Mouse (Mus musculus) stomach, embryonic 16.5 days (tissue): ENCODE data around the gene Gm11084. TPM values are rescaled to one million over a fixed set of nuclear protein-coding genes. Genes with fewer than 3 reads are reported as not detected.

Source experiments
- ATAC-seq: fragments of 200-750 bp; cut with Nextera tagmentation; 2 replicates; pipeline ENCODE4 v1.8.0; 2017; ENCODE audit warnings: moderate number of reproducible peaks, moderate TSS enrichment; ENCODE audit not compliant: insufficient read depth, low FRiP score
- H3K27ac ChIP-seq: fragments of 300-500 bp; sonication (generic); 2 replicates; pipeline ENCODE4 v1.5.1; 2014; ENCODE audit warnings: low read length
- H3K27me3 ChIP-seq: fragments of 300-500 bp; sonication (generic); 2 replicates; pipeline ENCODE4 v1.6.1; 2014; ENCODE audit warnings: low read length, control low read depth, mixed read lengths; ENCODE audit not compliant: control insufficient read depth, insufficient read depth
- H3K36me3 ChIP-seq: fragments of 300-500 bp; sonication (generic); 2 replicates; pipeline ENCODE4 v1.6.1; 2014; ENCODE audit warnings: low read length; ENCODE audit not compliant: control insufficient read depth, insufficient read depth
- H3K4me1 ChIP-seq: fragments of 300-500 bp; sonication (generic); 2 replicates; pipeline ENCODE4 v1.6.1; 2014; ENCODE audit warnings: low read length, control low read depth, mixed read lengths; ENCODE audit not compliant: control insufficient read depth, insufficient read depth
- H3K4me2 ChIP-seq: fragments of 300-500 bp; sonication (generic); 2 replicates; pipeline ENCODE4 v1.6.1; 2014; ENCODE audit warnings: low read depth, low read length, mixed read lengths
- H3K4me3 ChIP-seq: fragments of 300-500 bp; sonication (generic); replicated peaks from 2 replicates; pipeline ENCODE4 v1.5.1; 2014; ENCODE audit warnings: mild to moderate bottlenecking, low read length
- H3K9ac ChIP-seq: fragments of 300-500 bp; sonication (generic); 2 replicates; pipeline ENCODE4 v1.6.1; 2014; ENCODE audit warnings: low read length
- H3K9me3 ChIP-seq: fragments of 300-500 bp; sonication (generic); replicated peaks from 2 replicates; pipeline ENCODE4 v1.6.1; 2016; ENCODE audit warnings: low read length, control low read depth; ENCODE audit not compliant: control insufficient read depth
- WGBS: fragments of 180-500 bp; shearing (Covaris S2); extraction: QIAGEN DNeasy Blood & Tissue Kit; methylation state at CpG from one replicate; pipeline ENCODE4 v1.1.7; 2014; 5-methylcytosine and 5-hydroxymethylcytosine counted together
- polyA plus RNA-seq: library from polyadenylated mRNA; unstranded; fragments of >200 nt; fragmentation: Nextera tagmentation; extraction: Ambion mirVana; gene quantifications from 2 replicates; pipeline ENCODE4 v1.2.1, GENCODE M21; 2015

Gm11084 gene
- polyA plus RNA-seq, 1 experiment from 2014 or later, result not detected

DNA sequence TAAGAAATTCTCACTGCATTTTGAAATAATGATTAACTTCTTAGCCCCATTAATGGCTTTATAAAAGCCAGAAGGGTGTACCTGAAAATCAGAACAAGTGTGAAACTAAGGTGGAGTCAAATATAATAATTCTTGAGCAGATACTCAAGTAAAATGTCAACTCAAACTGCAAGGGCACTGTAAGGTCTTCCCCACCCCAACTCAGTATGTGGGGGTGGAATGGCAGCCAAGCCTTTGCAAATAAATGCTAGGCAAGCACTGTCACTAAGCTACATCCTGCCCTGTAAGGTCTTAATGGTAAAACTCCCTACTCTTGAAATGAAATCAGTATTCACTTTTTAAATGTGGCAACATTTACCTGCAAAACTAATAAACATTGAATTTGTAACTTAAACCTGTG lies 10.5 kb downstream of the Gm11084 start:
- Histone ChIP-seq H3K27me3 (no peaks in the 10 kb centered on the region), H3K4me2 (no peak overlapping the region; the same call in 1 of the 2 replicates), H3K9ac (no peak overlapping the region), H3K4me3 (no peak overlapping the region), H3K36me3 (peaks cover 3% of the 10 kb centered on the region; the same call in 1 of the 2 replicates), H3K27ac (peak overlapping the region; percentile 24; the same call in 1 of the 2 replicates), H3K4me1 (peaks cover 12% of the 10 kb centered on the region), H3K9me3 (no peaks in the 10 kb centered on the region)
- no peak for ATAC-seq

GRCm38 (mm10) chr2:72970831-72971230 lies 15.7 kb downstream of the Gm11084 start:
- Histone ChIP-seq H3K9ac (no peak overlapping the region), H3K4me2 (no peak overlapping the region), H3K4me3 (no peak overlapping the region), H3K4me1 (peaks cover 5% of the 10 kb centered on the region), H3K27ac (no peak overlapping the region), H3K27me3 (no peaks in the 10 kb centered on the region), H3K9me3 (no peaks in the 10 kb centered on the region), H3K36me3 (peaks cover 18% of the 10 kb centered on the region; the same call in 1 of the 2 replicates)
- WGBS, result 82% methylated on average over 6 of the region's 6 CpGs
- ATAC-seq, result no peak

DNA sequence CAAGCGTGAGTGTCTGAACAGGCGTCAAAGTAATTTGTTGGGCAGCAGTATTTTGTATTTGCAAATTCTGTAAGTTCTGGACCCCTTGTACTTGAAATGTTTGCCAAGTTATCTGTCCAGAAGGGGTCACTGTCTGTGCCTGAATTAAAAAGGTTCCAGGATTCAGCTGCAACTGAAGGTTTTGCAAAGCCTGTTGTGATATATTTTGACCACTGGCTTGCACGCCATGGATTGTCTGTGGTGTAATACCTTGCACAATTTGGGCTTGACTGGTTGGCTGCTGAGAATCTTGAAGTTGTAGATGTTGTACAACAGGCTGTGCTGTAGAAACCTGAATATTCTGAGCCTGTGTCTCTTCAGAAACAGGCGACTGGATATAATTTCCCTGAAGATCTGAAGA lies 16.2 kb downstream of the Gm11084 start:
- Histone ChIP-seq H3K9ac (no peak overlapping the region), H3K9me3 (no peaks in the 10 kb centered on the region), H3K4me1 (peaks cover 3% of the 10 kb centered on the region; the same call in 1 of the 2 replicates), H3K27me3 (no peaks in the 10 kb centered on the region), H3K36me3 (peaks cover 18% of the 10 kb centered on the region; the same call in 1 of the 2 replicates), H3K4me3 (no peak overlapping the region), H3K4me2 (no peak overlapping the region), H3K27ac (no peak overlapping the region)
- 89% methylated on average over 4 of the region's 4 CpGs for WGBS
- no peak for ATAC-seq

DNA sequence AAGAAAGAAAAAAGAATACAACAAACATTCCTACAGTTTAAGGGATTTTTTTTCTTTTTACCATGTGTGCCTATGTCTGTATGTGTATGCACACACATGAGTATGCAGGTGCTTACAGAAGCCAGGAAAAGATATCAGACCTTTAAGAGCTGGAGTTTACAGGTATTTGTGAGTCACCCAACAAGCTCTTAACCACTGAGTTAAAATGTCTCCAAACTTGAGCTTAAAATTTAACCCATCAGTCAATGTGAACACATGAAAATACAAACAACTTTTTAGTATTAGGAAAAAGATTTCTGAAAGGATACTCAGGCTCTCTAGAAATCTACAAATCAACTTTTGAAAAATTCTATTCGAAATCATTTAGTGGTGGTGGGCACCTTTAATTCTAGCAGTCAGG lies 18.0 kb downstream of the Gm11084 start:
- Histone ChIP-seq H3K9me3 (no peaks in the 10 kb centered on the region), H3K4me1 (peaks cover 3% of the 10 kb centered on the region; the same call in 1 of the 2 replicates), H3K27me3 (no peaks in the 10 kb centered on the region), H3K4me3 (no peak overlapping the region), H3K4me2 (no peak overlapping the region), H3K9ac (no peak overlapping the region), H3K36me3 (peaks cover 18% of the 10 kb centered on the region; the same call in 1 of the 2 replicates), H3K27ac (no peak overlapping the region)
- ATAC-seq, result no peak
- WGBS, result 95% methylated on average over 1 of the region's 1 CpGs

DNA sequence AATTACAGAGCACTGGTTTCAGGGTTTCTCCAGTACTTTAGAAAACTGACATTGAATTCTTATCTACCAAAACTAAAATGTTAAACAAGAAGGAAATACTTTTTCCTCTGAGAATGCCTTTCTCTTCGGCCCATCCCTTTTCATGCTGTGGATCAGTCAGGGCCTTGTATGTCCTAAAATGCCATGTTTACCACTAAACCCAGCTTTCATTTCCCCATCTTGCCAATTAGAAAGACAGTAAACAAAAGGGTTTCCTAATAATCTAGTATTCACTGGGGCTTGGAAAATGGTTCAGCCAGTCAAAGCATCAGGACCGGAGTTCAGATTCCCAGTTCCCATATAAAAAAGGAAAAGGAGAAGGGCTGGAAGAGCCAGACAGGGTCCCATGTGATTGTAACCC lies 21.1 kb downstream of the Gm11084 start:
- Histone ChIP-seq H3K27me3 (no peaks in the 10 kb centered on the region), H3K4me3 (no peak overlapping the region), H3K36me3 (peaks cover 14% of the 10 kb centered on the region), H3K4me2 (no peak overlapping the region), H3K27ac (no peak overlapping the region), H3K4me1 (peaks cover 3% of the 10 kb centered on the region; the same call in 1 of the 2 replicates), H3K9ac (no peak overlapping the region), H3K9me3 (no peaks in the 10 kb centered on the region)
- WGBS, result 82% methylated on average over 2 of the region's 2 CpGs
- ATAC-seq, result no peak

DNA sequence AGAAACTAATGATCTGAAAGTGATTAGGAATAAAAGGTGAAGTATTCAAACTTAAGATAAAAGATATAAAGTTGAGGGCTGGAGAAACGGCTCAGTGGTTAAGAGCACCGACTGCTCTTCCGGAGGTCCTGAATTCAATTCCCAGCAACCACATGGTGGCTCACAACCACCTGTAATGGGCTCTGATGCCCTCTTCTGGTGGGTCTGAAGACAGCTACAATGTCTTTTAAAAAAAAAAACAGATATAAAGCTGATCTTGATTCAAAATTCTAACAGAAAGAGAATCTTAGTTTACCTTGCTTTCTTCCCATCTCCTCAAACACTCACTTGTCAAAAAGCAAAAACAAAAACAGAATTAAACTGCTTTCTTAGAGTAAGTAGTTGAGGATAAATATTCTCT lies 30.1 kb downstream of the Gm11084 start:
- Histone ChIP-seq H3K36me3 (peaks cover 10% of the 10 kb centered on the region; the same call in 1 of the 2 replicates), H3K4me1 (no peaks in the 10 kb centered on the region), H3K9me3 (no peaks in the 10 kb centered on the region), H3K4me2 (no peak overlapping the region), H3K27ac (no peak overlapping the region), H3K9ac (no peak overlapping the region), H3K27me3 (no peaks in the 10 kb centered on the region), H3K4me3 (no peak overlapping the region)
- no peak for ATAC-seq
- 97% methylated on average over 3 of the region's 3 CpGs for WGBS

- Histone ChIP-seq H3K27me3 (no peaks in the 10 kb centered on the region), H3K9me3 (no peaks in the 10 kb centered on the region), H3K27ac (no peak overlapping the region), H3K4me3 (no peak overlapping the region), H3K4me1 (no peaks in the 10 kb centered on the region), H3K4me2 (no peak overlapping the region), H3K36me3 (0 out of 2 replicates have a peak, but pooled peaks cover 8% of the 10 kb centered on the region), H3K9ac (no peak overlapping the region)
- ATAC-seq, result no peak
- 77% methylated on average over 3 of the region's 3 CpGs for WGBS
Measured at GRCm38 (mm10) chr2:72952979-72953378, 33.5 kb downstream of the Gm11084 start.

- 22% methylated on average over 1 of the region's 1 CpGs for WGBS
Measured at GRCm38 (mm10) chr2:72935937-72936336, 50.6 kb downstream of the Gm11084 start.

DNA sequence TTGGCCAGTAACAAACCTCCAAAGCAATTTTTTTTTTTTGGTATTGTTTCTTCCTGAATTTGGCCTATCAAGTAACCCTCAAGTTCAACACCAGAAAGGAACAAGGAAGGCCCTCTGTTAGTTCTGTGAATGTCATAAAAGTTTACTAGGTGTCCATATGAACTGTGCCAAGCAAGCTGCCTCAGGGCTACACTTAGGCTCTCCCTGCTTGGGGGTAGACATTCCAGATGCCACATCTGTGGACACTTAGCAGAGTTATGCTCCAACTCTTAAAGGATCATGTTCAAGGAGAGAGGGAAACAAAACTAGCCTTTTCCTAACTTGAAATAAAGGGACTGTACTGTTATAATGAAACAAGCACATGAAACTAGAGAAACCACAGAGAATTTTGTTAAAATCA lies 54.3 kb downstream of the Gm11084 start:
- 0 out of 2 replicates have a peak, but pooled peaks cover 5% of the 10 kb centered on the region for H3K36me3 ChIP-seq
- no peak overlapping the region for H3K9ac ChIP-seq
- no peaks in the 10 kb centered on the region for H3K27me3 ChIP-seq
- ATAC-seq, result no peak
- no peak overlapping the region for H3K27ac ChIP-seq
- H3K4me1 ChIP-seq, result no peaks in the 10 kb centered on the region
- H3K9me3 ChIP-seq, result no peaks in the 10 kb centered on the region
- no peak overlapping the region for H3K4me2 ChIP-seq
- H3K4me3 ChIP-seq, result no peak overlapping the region

More at GRCm38 (mm10) chr2:72935937-72936336, 50.6 kb downstream of the Gm11084 start:
- H3K9me3 ChIP-seq, result no peaks in the 10 kb centered on the region
- no peaks in the 10 kb centered on the region for H3K4me1 ChIP-seq
- no peak overlapping the region for H3K9ac ChIP-seq
- ATAC-seq, result no peak
- no peak overlapping the region for H3K4me3 ChIP-seq
- no peaks in the 10 kb centered on the region for H3K27me3 ChIP-seq
- H3K27ac ChIP-seq, result no peak overlapping the region
- H3K4me2 ChIP-seq, result no peak overlapping the region
- peaks cover 11% of the 10 kb centered on the region; the same call in 1 of the 2 replicates for H3K36me3 ChIP-seq
